34 mouse cellular contexts compared by ENCODE assay signal in the genomic region with DNA sequence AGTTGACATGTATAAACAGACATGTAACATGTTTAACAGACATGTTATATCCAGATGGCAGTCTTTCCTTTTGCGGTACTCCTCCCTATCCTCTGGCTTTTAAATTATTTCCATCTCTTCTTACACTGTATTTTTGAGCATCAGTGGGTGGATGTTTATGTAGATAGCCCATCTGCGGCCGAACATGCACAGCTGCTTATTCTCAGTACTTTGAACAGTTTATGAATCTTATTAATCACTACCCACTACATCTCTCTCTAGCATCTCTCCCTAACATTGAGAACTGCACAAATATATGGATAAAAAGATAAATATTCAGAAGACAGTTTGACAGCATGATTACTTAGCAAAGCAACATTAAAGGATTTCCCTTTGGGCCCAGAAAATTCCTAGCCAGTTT.
A peak's percentile ranks its signal among the peaks of the same experiment; 100 is the strongest.
DNase-seq lines count a peak whose midpoint lies in the region; ATAC-seq and TF ChIP-seq lines count a peak whose summit lies in the region.
"Had no signal": no experiment of that assay in that cellular context is flagged by ENCODE, and none has a peak within 500 bp of the region (broad histone marks: within the 10 kb centered on the region; RNA-seq: fewer than 3 reads in every experiment).

No protein-coding gene starts in this region.

- no peak for TF ChIP-seq CTCF in kidney, postnatal 0 days (IDR thresholded peaks at IDR 0.05; ENCODE audit: low read depth)

- H3K9ac ChIP-seq in kidney, postnatal 0 days (ENCODE audit: low read depth, low read length), result no peak overlapping the region
- no peak overlapping the region for H3K9ac ChIP-seq in hindbrain, embryonic 13.5 days
- H3K9ac ChIP-seq: forebrain, embryonic 12.5 days; forebrain, postnatal 0 days; hindbrain, embryonic 14.5 days; liver, embryonic 12.5 days; liver, postnatal 0 days; midbrain, embryonic 12.5 days; neural tube, embryonic 12.5 days had no signal

- no peak for ATAC-seq in kidney, postnatal 0 days (replicated peaks; ENCODE audit: low FRiP score, low read depth)
- no peak for ATAC-seq in erythroid progenitor cell, adult 5-6 weeks (replicated peaks; ENCODE audit: low FRiP score, poor library complexity, severe bottlenecking)
- no peak for ATAC-seq in hindbrain, embryonic 13.5 days (ENCODE audit: low FRiP score)
- ATAC-seq: forebrain, postnatal 0 days; liver, embryonic 12.5 days; liver, postnatal 0 days had no signal

- H3K36me3 ChIP-seq in kidney, postnatal 0 days (ENCODE audit: insufficient read depth, low read length), result no peaks in the 10 kb centered on the region
- H3K36me3 ChIP-seq in hindbrain, embryonic 13.5 days, result no peaks in the 10 kb centered on the region
- H3K36me3 ChIP-seq: forebrain, embryonic 12.5 days; liver, embryonic 12.5 days; midbrain, embryonic 12.5 days; neural tube, embryonic 12.5 days had no signal

- no peak overlapping the region for H3K4me2 ChIP-seq in kidney, postnatal 0 days (ENCODE audit: low read length)
- H3K4me2 ChIP-seq in hindbrain, embryonic 13.5 days, result no peak overlapping the region
- H3K4me2 ChIP-seq: forebrain, embryonic 12.5 days; heart, embryonic 11.5 days; hindbrain, embryonic 14.5 days; liver, embryonic 12.5 days; midbrain, embryonic 12.5 days; neural tube, embryonic 12.5 days had no signal

- no peak overlapping the region for H3K4me3 ChIP-seq in kidney, postnatal 0 days (replicated peaks; ENCODE audit: low read depth, low read length)
- no peak overlapping the region for H3K4me3 ChIP-seq in hindbrain, embryonic 13.5 days
- H3K4me3 ChIP-seq: erythroblast, embryonic 14.5 days; forebrain, embryonic 12.5 days; gastrocnemius, adult 2 months; liver, embryonic 12.5 days; megakaryocyte, embryonic 14.5 days; midbrain, embryonic 12.5 days; myocyte; neural tube, embryonic 12.5 days had no signal

- no peaks in the 10 kb centered on the region for H3K27me3 ChIP-seq in kidney, postnatal 0 days (ENCODE audit: insufficient read depth, low read length)
- no peaks in the 10 kb centered on the region for H3K27me3 ChIP-seq in hindbrain, embryonic 13.5 days
- H3K27me3 ChIP-seq: forebrain, embryonic 12.5 days; liver, embryonic 12.5 days; megakaryocyte, embryonic 14.5 days; midbrain, embryonic 12.5 days; neural tube, embryonic 12.5 days had no signal

- WGBS in kidney, postnatal 0 days, result 56% methylated on average over 3 of the region's 3 CpGs
- 86% methylated on average over 3 of the region's 3 CpGs for WGBS in hindbrain, embryonic 13.5 days

- peak; percentile 37 for DNase-seq in kidney, postnatal 0 days (ENCODE audit: low spot score)
- DNase-seq in kidney, postnatal 36 days, result no peak
- DNase-seq in right cerebral cortex, adult 18-20 months, result peak; percentile 18
- DNase-seq in right cerebral cortex, postnatal 4 days, result no peak
- DNase-seq in layer of hippocampus, adult 9-10 months (ENCODE audit: low spot score), result peak; percentile 32
- DNase-seq: adrenal gland, postnatal 25 days; B cell, adult 2 months; cerebellum, adult 2 months; cerebellum, postnatal 14 days; forebrain, postnatal 0 days; gastrocnemius, adult 2 months; gastrocnemius, postnatal 36 days; heart, adult 18-20 months; heart, postnatal 36 days; kidney, adult 11 months; kidney, postnatal 10 days; left cerebral cortex, postnatal 4 days; liver, postnatal 0 days; lung, postnatal 4 days; right cerebral cortex, postnatal 25 days; spleen, adult 18-20 months; thymus, adult 18-20 months; thymus, postnatal 25 days had no signal

- no peaks in the 10 kb centered on the region for H3K9me3 ChIP-seq in kidney, postnatal 0 days (replicated peaks; ENCODE audit: low read length)
- no peaks in the 10 kb centered on the region for H3K9me3 ChIP-seq in hindbrain, embryonic 13.5 days
- H3K9me3 ChIP-seq: forebrain, embryonic 12.5 days; liver, embryonic 12.5 days; megakaryocyte, embryonic 14.5 days; midbrain, embryonic 12.5 days; neural tube, embryonic 12.5 days had no signal

- no peak overlapping the region for H3K27ac ChIP-seq in kidney, postnatal 0 days
- no peak overlapping the region for H3K27ac ChIP-seq in hindbrain, embryonic 13.5 days
- H3K27ac ChIP-seq: forebrain, embryonic 12.5 days; gastrocnemius, adult 2 months; hindbrain, embryonic 14.5 days; liver, embryonic 12.5 days; midbrain, embryonic 12.5 days; neural tube, embryonic 12.5 days had no signal

- no peaks in the 10 kb centered on the region for H3K4me1 ChIP-seq in kidney, postnatal 0 days (replicated peaks; ENCODE audit: insufficient read depth, low read length)
- no peaks in the 10 kb centered on the region for H3K4me1 ChIP-seq in hindbrain, embryonic 13.5 days (replicated peaks)
- H3K4me1 ChIP-seq: forebrain, embryonic 12.5 days; liver, embryonic 12.5 days; megakaryocyte, embryonic 14.5 days; midbrain, embryonic 12.5 days; neural tube, embryonic 12.5 days had no signal

Comparison
In these comparisons a context has a peak if more than half of its experiments do, and no peak if none do; other contexts are left out.
1. DNase-seq: peak in kidney, postnatal 0 days (single experiment), right cerebral cortex, adult 18-20 months (single experiment) and layer of hippocampus, adult 9-10 months (single experiment); none in kidney, postnatal 36 days (0 of 2) and right cerebral cortex, postnatal 4 days (single experiment).